Mouse (Mus musculus): ENCODE data around the gene Ccdc9b.

The Ccdc9b gene

DNA sequence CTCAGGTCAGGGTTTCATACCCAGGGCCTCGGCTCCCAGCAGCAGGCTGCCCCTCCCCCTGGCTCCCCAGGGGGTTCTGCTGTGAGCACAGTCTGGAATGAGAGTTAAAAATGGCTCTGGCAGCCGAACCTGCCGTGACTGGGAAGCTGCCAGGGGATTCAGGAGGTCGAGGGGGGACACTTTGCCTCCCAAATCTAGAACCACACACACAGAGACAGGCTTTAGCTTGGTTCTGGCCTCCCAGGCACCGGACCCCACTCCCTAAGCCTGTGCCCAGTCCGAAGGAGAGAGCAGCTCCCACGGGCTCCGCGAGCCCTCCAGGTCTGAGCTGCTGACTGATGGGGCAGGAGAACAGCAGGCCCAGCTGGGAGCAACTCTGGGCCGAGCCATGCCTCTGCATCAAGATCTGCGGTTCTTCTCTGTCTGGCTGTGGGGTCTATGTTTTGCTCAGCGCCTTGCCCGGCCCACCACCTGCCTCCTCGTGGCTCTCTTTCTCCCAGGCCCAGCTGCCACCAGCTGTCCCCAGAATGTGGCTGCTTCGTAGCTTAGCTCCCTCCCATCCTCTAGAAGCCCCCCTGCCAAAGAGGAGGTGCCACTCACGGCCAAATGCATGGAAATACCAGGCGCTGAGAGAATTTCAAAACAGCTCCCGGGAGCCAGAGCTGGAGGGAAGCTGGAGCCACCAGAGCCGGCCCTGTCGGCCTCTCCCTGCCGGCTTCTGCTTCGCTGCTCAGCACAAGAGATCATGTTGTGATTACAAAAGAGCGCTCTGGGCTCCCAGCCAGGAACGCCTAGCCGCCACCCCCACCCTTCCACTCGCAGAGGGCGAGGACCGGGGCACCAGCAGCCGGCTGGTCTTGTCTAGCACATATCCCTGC lies at the start of gene Ccdc9b:
Gene Ccdc9b, minus strand, starts transcription at position 756 of the 878 bp plus-strand sequence.
- peak; percentile 91 to 93 for DNase-seq

DNA sequence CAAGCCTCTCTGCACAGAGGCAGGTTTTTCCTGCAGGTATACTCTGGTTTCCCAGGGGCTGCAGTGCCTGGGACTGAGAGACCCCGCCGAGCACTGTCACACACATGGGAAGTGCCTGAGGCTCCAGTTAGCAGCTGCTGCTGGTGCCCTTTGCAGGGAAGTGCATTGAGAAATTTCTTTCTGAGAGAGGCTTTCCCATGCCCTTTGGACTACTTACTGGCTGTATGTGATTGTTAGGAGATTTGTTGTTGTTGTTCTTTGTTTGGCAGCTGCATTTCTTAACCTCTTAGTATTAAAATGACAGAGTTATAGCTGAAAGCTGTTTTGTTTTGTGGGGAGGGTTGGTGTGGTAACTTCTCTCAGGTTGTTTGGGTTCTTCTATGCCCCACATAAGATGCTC lies 48.4 kb upstream of the Ccdc9b start:
- DNase-seq, result no peak

DNA sequence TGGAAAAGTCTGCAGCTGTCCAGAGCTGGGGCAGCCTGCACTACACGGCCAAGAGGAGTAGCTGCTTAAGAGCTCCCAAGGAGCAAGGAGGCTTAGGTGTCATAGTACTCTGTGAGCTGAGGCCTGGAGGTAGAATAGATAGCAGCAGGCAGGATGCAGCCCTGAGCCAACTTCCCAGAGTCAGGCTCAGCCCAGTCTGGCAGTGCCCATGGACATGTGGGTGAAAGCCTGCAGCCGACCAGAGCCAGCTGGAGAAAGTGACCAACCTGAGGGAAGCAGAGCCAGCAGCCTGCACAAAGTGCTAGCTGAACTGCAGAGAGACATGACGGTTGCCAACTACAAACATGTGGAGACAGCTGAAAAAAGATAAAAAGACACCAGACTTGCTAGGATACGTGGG lies 44.4 kb upstream of the Ccdc9b start:
- DNase-seq, result peak; percentile 75 to 79

DNA sequence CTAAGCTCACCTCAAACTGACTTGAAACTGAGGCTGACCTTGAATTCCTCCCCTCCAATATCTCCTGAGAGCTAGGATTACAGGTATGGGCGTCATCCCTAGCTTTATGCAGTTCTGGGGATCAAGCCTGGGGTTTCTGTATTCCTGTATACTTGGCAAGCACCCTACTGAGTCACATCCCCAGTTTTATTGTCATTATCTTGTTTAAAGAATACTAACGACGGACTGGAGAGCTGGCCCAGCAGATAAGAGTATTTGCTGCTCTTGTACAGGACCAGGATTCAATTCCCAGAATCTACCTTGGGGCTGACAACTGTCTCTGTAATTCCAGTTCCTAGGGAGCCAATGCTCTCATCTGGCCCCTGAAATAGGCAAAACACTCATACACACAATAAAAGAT lies 43.3 kb upstream of the Ccdc9b start:
- DNase-seq, result no peak

DNA sequence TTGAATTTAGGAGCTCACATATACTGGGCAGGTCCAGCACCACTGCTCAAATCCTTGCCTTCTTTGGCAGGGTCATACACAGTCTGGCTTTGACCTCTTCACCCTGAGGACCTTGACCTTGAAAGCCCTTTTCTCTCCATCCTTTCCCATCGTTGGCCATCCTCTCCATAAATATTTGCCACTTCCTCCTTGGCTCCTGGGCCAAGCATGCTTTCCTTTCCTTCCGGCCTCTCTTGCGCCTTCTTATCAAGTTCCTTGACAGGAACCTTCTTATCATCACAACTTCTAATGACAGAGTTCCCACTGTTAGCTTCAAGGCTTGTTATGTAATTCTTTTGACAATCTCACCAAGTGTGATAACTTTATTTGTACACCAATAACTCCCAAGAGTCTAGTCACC lies 42.7 kb upstream of the Ccdc9b start:
- DNase-seq, result no peak

DNA sequence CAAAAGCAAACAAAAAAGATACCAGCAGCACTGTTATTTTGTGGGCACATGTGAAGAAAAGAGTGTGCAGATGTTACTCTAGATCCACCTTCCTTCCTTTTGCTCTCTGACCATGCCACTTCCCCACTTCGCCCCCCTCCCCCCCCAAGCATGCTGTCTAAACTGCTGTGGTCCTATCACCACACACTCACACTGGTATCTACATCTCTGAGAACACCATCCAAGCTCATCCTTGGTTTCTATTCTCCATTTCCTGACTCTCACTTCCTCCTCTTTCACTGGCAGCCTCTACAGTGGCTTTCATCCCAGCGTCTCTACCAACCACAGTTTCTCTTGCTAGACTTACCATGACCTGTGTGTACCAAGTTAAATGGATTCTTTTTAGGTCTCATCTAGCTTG lies 42.0 kb upstream of the Ccdc9b start:
- DNase-seq, result no peak

DNA sequence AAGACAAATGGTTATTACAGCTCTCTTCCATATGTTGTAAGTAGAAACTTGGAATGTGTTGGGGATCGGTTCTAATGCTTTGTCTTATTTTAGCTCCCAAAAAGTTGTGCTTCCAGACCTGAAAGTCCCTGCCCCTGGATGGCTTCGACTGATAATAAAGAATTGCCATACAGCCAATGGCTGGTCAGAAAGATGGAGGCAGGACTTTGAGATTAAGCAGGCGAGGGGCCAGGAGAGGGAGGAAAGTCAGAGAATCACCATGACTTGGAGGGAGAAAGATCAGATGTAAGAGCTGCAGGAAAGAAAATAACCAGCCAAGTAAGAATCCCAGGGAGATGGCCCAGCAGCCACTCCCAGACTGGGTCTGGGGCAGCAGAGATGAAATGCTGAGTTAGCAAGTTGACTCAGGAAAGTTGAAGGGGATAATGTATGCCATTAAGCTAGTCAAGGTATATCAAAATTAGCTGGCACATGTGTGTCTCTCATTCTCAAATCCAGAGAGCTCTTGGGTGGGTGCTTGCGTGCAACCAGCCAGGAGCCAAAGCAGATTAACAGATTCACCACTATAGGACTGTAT lies 40.2 kb upstream of the Ccdc9b start:
- no peak for DNase-seq

DNA sequence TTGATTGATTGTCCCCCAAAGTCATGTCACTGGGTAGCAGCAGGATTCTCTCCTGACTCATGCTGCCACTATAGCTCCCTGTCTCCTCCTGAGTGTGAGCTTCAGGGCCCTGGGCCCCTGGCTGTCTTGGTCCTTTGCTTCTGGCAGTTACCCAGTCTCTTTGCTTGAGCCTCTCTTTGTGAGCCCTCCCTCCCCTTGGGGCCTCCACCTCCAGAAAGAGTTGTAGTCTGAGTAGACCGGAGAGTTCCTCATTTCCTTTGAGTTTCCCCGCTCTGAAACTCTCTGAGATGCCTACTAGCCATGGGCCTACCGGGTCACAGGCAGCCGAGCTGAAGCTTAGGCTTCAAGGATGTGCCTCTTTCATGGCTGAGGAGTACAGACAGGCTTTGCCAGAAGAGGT lies 31.2 kb upstream of the Ccdc9b start:
- DNase-seq, result no peak

DNA sequence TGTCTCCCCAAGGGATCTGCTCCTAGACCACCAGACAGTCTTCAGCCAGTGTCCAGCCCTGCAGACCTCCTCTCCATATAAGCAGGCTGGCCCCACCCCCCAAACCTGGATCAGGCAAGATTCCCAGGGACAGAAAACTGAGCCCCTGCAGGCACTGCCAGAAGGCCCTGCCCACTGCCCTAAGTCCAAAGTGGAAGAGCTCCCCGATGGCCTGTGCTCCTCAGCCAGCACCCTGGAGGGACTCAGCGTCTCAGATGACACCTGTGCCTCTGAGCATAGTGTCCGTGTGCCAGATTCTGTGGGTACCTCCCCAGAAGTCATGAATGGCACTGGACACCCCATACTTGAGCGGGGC lies 29.8 kb upstream of the Ccdc9b start:
- peak in 1 of 2 experiments; percentile 37 for DNase-seq

DNA sequence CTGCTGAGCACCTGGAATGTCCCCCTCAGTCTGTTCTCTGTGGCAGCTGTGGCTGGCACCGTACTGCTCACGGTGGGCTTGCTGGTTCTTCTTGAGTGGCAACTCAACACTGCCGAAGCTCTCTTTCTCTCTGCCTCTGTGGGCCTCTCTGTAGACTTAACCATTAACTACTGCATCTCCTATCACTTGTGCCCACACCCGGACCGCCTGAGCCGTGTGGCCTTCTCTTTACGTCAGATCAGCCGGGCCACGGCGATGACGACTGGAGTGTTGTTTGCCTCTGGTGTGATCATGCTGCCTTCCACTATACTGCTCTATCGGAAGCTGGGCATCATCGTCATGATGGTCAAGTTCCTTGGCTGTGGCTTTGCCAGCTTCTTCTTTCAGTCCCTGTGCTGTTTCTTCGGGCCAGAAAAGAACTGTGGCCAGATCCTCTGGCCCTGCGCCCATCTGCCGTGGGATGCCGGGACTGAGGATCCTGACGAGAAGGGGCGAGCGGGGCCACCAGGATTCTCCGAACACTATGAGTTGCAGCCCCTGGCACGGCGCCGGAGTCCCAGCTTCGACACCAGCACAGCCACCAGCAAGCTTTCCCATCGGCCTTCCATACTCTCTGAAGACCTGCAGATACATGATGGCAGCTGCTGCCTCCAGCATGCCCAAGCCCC lies 29.3 kb upstream of the Ccdc9b start:
- peak; percentile 48 to 67 for DNase-seq

DNA sequence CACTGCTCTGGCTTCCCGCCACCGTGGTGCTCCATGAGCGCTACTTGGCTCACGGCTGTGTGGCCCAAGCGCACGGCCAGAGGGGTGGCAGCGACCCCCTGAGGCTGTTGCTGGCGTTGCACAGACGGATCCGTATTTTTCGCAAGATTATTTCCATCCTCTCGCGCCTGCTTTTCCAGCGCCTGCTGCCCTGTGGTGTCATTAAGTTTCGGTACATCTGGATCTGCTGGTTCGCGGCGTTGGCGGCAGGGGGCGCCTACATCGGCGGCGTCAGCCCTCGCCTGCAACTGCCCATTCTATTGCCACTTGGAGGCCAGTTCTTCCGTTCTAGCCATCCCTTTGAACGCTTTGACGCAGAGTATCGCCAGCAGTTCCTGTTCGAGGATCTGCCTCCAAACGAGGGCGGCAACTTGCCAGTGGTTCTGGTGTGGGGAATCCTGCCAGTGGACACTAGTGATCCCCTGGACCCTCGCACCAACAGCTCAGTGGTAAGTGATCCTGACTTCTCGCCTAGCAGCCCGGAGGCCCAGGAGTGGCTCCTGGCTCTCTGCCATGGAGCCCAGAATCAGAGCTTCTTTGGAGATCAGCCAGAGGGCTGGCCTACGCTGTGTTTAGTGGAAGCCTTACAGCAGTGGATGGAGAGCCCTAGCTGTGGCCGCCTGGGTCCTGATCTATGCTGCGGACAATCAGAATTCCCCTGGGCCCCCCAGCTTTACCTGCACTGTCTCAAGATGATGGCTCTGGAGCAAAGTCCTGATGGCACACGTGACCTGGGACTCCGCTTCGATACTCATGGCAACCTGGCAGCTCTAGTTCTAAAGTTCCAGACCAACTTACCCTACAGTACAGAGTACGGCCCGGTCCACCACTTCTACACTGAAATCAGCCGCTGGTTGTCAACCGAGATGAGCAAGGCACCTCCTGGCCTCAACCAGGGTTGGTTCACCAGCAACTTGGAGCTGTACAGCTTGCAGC lies 28.4 kb upstream of the Ccdc9b start:
- peak; percentile 86 to 91 for DNase-seq

DNA sequence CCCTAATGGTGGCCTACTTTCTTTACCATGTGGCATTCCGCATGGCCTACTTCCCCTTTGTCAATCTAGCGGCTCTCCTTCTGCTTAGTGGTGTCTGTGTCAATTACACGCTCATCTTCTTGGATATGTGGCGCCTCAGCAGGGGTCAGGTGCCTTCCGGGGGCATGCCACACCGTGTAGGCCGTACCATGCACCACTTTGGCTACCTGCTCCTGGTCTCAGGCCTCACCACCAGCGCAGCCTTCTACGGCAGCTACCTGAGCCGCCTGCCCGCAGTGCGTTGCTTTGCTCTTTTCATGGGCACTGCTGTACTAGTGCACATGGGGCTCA lies 27.7 kb upstream of the Ccdc9b start:
- DNase-seq, result no peak

DNA sequence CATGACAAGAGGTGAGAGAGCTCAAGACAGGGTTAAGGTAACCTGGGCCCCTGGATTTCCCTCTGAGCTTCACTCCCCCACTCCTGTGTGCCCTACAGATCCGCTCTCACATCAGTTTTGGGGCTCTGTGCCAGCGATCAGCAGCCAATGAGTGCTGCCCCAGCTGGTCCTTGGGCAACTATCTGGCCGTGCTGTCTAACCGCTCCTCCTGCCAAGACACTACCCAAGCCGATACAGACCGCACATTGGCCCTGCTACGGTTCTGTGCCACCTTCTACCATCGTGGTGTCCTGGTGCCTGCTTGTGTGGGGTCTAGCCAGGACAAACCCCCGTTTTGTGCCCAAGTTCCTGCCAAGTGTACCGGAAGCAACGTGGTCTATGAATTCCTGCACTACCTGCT lies 27.0 kb upstream of the Ccdc9b start:
- peak; percentile 85 to 90 for DNase-seq

DNA sequence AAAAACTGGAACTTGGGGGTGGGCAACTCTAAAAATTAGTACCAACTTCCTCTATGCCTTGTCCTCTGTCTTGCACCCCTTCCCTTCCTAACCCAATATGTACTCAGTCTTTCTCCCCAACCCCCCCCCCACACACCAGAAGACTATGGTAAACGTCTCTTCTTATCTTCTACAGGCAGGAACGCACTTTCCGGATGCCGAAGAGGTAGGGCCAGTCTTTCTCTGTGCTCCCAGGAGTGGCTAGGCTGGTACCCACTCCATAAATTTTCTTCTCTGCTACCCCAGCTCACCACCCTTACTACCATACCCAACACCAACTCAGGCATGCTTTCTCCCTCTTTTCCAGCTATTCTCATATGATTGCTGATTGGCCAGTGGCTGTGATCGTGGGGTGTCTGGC lies 24.1 kb upstream of the Ccdc9b start:
- DNase-seq, result no peak

DNA sequence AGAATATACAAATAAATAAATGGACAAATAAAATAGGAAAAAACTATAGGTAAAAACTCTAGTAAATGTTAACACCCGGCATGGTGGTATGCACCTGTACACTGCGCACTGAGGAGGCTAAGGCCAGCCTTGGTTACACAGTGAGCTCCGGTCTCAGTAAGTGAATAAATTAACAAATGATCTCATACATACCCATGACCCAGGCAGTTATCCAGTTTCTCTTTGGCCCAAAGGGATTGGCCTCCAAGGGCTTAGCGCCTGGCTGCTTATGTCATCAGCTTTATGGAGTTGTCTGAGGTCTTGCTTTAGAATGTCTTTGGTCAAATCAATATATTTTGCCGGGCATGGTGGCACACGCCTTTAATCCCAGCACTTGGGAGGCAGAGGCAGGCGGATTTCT lies 21.2 kb upstream of the Ccdc9b start:
- DNase-seq, result no peak

DNA sequence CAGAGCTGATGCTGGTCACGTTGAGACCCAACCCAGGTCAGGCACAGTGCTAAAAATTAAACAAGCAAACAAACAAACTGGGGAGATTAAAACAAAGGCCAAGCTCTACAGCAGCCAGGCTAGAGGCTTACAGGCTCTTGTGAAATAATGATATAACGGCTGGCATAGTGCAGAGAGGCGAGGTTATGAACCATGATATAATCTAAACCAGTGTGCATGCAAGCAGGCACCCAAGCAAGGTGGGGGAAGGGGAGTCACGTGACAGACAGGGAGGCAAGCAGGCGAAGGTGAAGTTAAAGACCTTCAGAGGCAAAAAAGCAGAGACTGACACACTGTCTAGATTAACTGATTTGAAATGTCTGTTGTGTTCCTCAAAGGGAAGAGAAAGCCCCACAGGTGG lies 20.6 kb upstream of the Ccdc9b start:
- no peak for DNase-seq

DNA sequence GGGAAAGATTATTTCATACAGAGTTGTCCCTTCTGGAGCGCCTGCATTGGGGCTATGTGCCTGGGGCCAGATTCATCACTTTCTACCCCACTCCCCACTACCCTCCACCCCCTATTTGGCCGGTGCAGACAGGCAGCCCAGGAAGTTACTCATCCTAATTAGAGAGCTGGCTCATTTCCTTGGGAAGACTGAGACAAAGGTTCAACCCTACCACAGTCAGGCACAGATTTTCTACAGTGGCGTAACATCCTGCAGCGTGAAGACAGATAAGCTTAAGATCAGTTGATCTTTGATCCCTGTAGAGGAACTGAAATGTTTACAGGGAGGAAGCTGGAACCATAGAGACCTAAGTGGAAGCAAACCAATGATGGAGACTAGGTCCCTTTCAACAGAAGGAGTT lies 19.8 kb upstream of the Ccdc9b start:
- DNase-seq, result no peak

DNA sequence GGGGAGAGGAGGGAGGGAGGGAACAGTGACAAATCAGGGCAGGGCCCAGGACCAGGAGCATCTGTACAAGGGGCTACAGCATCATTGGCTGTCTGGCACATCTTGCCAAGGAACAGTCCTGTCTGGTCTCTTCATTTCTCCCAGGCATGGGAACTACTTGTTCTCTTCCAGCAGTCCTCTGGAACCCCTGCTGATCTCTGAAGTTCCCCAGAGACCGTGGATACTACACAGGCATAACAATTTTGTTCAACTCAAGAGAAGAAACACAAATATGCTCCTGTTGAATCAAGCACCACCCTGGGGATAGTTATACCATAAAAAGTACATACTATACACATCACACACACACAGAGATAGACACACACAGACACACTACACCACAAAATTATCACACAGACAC lies 18.7 kb upstream of the Ccdc9b start:
- DNase-seq, result no peak

DNA sequence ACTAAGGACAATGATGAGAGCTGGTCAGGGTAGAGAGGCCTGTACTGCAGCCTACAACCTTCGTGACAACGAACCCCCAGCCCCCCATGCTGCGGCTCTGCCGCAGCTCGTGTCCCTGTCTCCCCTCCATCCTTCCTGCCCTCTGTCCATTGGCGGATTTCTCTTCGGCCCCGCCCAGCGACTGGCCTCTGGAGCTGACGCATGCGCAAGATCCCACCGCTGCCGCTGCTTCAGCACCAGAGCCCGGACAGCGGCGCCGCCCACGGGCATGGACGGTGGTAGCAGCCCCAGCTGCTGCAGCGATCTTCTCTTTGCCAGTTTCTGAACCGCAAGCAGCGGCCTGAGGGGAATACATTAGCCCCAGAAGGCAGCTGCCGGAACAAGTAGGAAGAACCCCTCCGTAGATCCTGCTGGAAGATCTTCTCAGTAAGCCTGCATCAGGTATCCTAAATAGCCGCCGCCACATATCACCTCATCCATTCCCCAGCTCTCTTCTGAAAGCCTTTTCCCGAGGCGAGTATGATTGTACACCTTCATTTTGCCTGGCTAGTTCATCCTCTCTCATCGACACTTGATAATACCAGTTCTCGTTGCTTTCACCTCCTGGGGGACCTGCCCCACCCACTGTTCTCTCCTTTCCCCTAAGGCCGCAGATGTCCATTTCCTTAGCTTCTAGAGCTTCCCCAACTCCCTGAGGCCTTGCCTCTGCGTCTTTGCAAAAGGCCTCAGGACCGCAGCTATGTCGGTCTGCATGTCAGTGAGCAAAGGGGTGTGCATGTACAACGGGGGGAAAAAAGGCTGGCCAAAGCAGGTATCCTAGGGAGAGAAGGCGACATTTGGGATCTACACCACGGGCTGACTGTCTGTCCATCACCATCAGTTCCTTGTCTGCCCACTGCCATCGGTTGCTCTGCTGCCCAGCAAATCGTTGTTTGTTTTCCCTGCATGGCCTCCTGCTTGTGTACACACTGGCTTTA lies 17.3 kb upstream of the Ccdc9b start, which contains the start of gene Disp2:
Gene Disp2, plus strand, starts transcription at position 216 of the 977 bp plus-strand sequence.
- peak; percentile 94 to 97 for DNase-seq

DNA sequence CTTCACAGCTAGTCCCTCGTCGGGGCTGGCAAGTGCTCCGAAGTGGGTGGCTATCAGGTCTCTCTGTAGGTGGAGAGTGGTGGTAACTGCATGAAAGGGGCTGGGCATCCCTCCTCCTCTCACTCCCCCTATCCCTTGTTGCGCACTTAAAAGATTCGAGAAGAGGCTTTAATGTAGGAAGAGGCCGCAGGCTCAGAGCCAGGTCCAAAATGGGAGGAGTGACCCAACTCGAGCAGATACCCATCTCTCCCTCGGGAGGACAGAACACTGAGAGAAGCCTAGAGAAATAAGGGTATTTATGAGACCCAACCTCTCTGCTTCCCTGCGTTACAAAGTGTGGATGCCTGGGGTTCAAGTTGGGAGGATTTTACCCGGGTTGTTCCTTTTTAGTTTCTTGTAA lies 16.6 kb upstream of the Ccdc9b start:
- DNase-seq, result peak; percentile 55 to 63

DNA sequence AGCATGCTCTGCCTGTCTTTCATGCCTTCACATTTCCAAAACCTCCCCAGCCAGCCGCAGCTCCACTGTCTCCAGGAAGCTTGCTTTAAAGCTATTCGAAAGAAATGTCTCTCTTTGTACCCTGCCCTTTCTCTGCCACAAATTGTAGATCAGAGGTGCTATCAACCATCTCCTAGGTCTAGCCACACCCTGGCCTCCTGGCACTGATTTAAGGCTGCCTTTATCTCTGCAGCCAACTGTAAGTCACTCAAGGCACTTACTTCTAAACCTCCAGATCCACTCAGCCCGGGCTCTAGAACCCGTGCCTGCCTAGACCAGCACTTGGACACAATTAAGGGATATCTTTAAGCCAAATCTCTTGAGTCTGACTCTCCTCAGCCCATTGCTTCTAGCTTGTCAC lies 16.0 kb upstream of the Ccdc9b start:
- no peak for DNase-seq

DNA sequence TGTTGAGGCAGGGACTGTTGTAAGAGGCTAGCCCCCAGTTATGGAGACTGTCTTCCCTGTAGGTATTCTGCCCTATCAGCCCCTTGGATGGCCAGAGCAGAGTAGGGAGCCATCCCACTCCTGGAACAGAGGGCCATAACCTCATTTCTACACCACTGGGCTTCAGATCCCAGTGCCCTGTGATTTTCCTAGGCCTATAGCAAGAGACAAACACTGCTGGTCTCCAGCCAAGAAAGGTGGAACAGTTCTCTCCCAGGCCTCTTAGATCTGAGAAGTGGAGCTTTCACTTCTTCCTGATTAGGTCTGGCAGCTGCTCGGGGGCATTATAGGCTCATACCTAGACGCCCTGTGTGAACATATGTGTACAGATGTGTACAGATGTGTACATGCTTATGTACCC lies 13.8 kb upstream of the Ccdc9b start:
- peak in 1 of 2 experiments; percentile 39 for DNase-seq

Measured in cerebellum, postnatal 25 days (tissue).